Mouse (Mus musculus) brain, embryonic 14.5 days (tissue): ENCODE measurements around the gene Zpbp2.

Source experiments
- CTCF ChIP-seq: fragments of 200-500 bp; IDR thresholded peaks from 2 replicates; pipeline ENCODE4 v1.5.1; 2012; ENCODE audit warnings: inconsistent platforms, mild to moderate bottlenecking, moderate library complexity, borderline replicate concordance; ENCODE audit not compliant: insufficient read depth, insufficient read length; ENCODE audit errors: extremely low read depth
- POLR2A ChIP-seq: fragments of 200-500 bp; IDR thresholded peaks from 2 replicates; pipeline ENCODE4 v1.6.1; 2012; ENCODE audit warnings: mild to moderate bottlenecking, inconsistent platforms, borderline replicate concordance; ENCODE audit not compliant: poor library complexity, insufficient read depth, insufficient read length, severe bottlenecking; ENCODE audit errors: extremely low read depth

DNA sequence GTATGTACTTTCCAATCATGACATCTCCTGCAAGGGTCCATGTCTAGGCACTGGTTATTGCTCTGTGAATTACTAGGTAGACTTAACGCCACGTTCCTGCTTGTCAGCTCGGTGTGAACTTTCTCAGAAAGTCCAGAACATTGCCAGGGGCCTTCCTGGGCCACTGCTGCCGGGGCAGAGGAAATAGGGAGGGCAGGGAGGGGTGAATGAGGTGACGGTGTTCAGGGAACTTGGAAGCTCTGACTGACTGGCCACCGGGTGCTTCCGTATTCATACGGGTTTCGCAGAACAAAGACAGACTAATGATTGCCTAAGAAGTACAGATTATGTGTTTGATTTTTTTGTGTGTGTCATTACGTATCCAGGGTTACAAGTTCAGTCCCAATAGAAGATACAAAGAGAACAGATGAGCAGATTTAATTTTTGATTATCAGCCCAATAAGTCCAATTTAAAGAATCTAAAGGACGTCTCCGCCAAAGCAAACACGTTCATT lies 13.1 kb downstream of the Zpbp2 start:
- TF ChIP-seq CTCF (no peak), POLR2A (no peak)
